Comparison of ENCODE assay signal across 13 mouse cellular contexts in genomic region chr17:28869412-28870110, GRCm38 (mm10). TPM values are rescaled to one million over a fixed set of nuclear protein-coding genes. Genes with fewer than 3 reads are reported as not detected.
A peak's percentile ranks its signal among the peaks of the same experiment; 100 is the strongest.
DNase-seq lines count a peak whose midpoint lies in the region; ATAC-seq and TF ChIP-seq lines count a peak whose summit lies in the region.
"Had no signal": no experiment of that assay in that cellular context is flagged by ENCODE, and none has a peak within 500 bp of the region (broad histone marks: within the 10 kb centered on the region; RNA-seq: fewer than 3 reads in every experiment).

No protein-coding gene starts in this region.

- H3K9ac ChIP-seq in forebrain, embryonic 12.5 days = no peak overlapping the region
- H3K9ac ChIP-seq in hindbrain, embryonic 12.5 days = no peak overlapping the region
- H3K9ac ChIP-seq in intestine, postnatal 0 days (ENCODE audit: low read depth, low read length) = no peak overlapping the region
- H3K9ac ChIP-seq: intestine, embryonic 15.5 days; liver, postnatal 0 days had no signal

- peak overlapping the region; percentile 78 for H3K27ac ChIP-seq in forebrain, embryonic 12.5 days
- peak overlapping the region; percentile 82 for H3K27ac ChIP-seq in hindbrain, embryonic 12.5 days
- no peak overlapping the region for H3K27ac ChIP-seq in intestine, postnatal 0 days (ENCODE audit: low read depth, low read length)
- H3K27ac ChIP-seq: intestine, embryonic 15.5 days had no signal

- peak; percentile 91 for ATAC-seq in forebrain, embryonic 12.5 days (ENCODE audit: low FRiP score)
- ATAC-seq in hindbrain, embryonic 12.5 days (ENCODE audit: low FRiP score) = peak; percentile 94
- no peak for ATAC-seq in intestine, postnatal 0 days
- ATAC-seq: intestine, embryonic 15.5 days; liver, postnatal 0 days had no signal

- DNase-seq in left cerebral cortex, postnatal 14 days (ENCODE audit: low spot score in 2 of 2) = peak; percentile 81 to 93
- DNase-seq in retina, postnatal 7 days (ENCODE audit: low read depth, low spot score) = peak; percentile 19
- no peak for DNase-seq in adrenal gland, postnatal 36 days
- no peak for DNase-seq in heart, adult 11 months
- no peak for DNase-seq in cerebellum, adult 11-12 months
- DNase-seq: liver, postnatal 0 days; thymus, postnatal 14 days had no signal

- no peak overlapping the region for H3K4me2 ChIP-seq in forebrain, embryonic 12.5 days
- peak overlapping the region; percentile 9; the same call in 1 of the 2 replicates for H3K4me2 ChIP-seq in hindbrain, embryonic 12.5 days (replicated peaks)
- H3K4me2 ChIP-seq in intestine, postnatal 0 days (replicated peaks; ENCODE audit: low read depth) = no peak overlapping the region
- H3K4me2 ChIP-seq: intestine, embryonic 15.5 days had no signal

- no peaks in the 10 kb centered on the region for H3K36me3 ChIP-seq in forebrain, embryonic 12.5 days (replicated peaks)
- H3K36me3 ChIP-seq in hindbrain, embryonic 12.5 days = no peaks in the 10 kb centered on the region
- no peaks in the 10 kb centered on the region for H3K36me3 ChIP-seq in intestine, postnatal 0 days (ENCODE audit: control insufficient read depth, insufficient read depth)
- H3K36me3 ChIP-seq: G1E; intestine, embryonic 15.5 days had no signal

- H3K27me3 ChIP-seq in forebrain, embryonic 12.5 days = no peaks in the 10 kb centered on the region; the same call in 1 of the 2 replicates
- H3K27me3 ChIP-seq in hindbrain, embryonic 12.5 days = no peaks in the 10 kb centered on the region
- no peaks in the 10 kb centered on the region for H3K27me3 ChIP-seq in intestine, postnatal 0 days (replicated peaks; ENCODE audit: control insufficient read depth, insufficient read depth, low read length)
- H3K27me3 ChIP-seq: intestine, embryonic 15.5 days had no signal

- H3K9me3 ChIP-seq in forebrain, embryonic 12.5 days = no peaks in the 10 kb centered on the region
- no peaks in the 10 kb centered on the region for H3K9me3 ChIP-seq in hindbrain, embryonic 12.5 days (replicated peaks)
- H3K9me3 ChIP-seq in intestine, postnatal 0 days (ENCODE audit: control insufficient read depth) = no peaks in the 10 kb centered on the region
- H3K9me3 ChIP-seq: G1E; intestine, embryonic 15.5 days had no signal

- H3K4me1 ChIP-seq in forebrain, embryonic 12.5 days = peaks cover 13% of the 10 kb centered on the region
- peaks cover 15% of the 10 kb centered on the region for H3K4me1 ChIP-seq in hindbrain, embryonic 12.5 days
- no peaks in the 10 kb centered on the region; the same call in 1 of the 2 replicates for H3K4me1 ChIP-seq in intestine, postnatal 0 days (replicated peaks; ENCODE audit: control insufficient read depth, insufficient read depth, low read length)
- H3K4me1 ChIP-seq: intestine, embryonic 15.5 days had no signal

- 69% methylated on average over 9 of the region's 9 CpGs for WGBS in forebrain, embryonic 12.5 days
- WGBS in hindbrain, embryonic 12.5 days = 69% methylated on average over 9 of the region's 9 CpGs
- 53% methylated on average over 9 of the region's 9 CpGs for WGBS in intestine, postnatal 0 days

- intact Hi-C loops in left cerebral cortex, postnatal 14 days (cut with DNase I) = loop anchor here (10.0 kb wide), 1 partner anchor 175 kb away; the partner anchor contains the start of genes Mapk14 and Slc26a8

- no peak overlapping the region for H3K4me3 ChIP-seq in forebrain, embryonic 12.5 days (replicated peaks)
- no peak overlapping the region for H3K4me3 ChIP-seq in hindbrain, embryonic 12.5 days
- H3K4me3 ChIP-seq in intestine, postnatal 0 days (ENCODE audit: low read depth, low read length) = no peak overlapping the region
- H3K4me3 ChIP-seq: erythroblast, embryonic 14.5 days; intestine, embryonic 15.5 days had no signal

- no peak for TF ChIP-seq CTCF in intestine, postnatal 0 days (IDR thresholded peaks at IDR 0.05; ENCODE audit: low read depth)

RNA-seq across cellular contexts. Expression of gene Pnpla1, which starts 11.3 kb away (rescaled TPM):
- polyA plus RNA-seq in forebrain, embryonic 12.5 days (2016; fragmentation: Nextera tagmentation; extraction: Ambion mirVana) = not detected in 2 replicates
- not detected in 2 replicates for polyA plus RNA-seq in hindbrain, embryonic 12.5 days (2016; fragmentation: Nextera tagmentation; extraction: Ambion mirVana)
- total RNA-seq in left cerebral cortex, postnatal 14 days (2021) = under 1 TPM; 0.44 to 0.49 TPM
- under 1 TPM in 1 of 2 experiments, not detected in 1; 0.23 TPM for total RNA-seq in adrenal gland, postnatal 36 days (2021)
- polyA plus RNA-seq in intestine, postnatal 0 days (2015; fragmentation: Nextera tagmentation; extraction: Ambion mirVana) = 0.12 and 0.20 TPM in 2 replicates
- total RNA-seq: G1E had no signal
- polyA plus RNA-seq: erythroblast, embryonic 14.5 days; G1E had no signal

RNA-seq across cellular contexts. Expression of gene 4930539E08Rik, which starts 45.6 kb away (rescaled TPM):
- polyA plus RNA-seq in forebrain, embryonic 12.5 days (2016; fragmentation: Nextera tagmentation; extraction: Ambion mirVana) = 0.23 TPM in 2 replicates
- polyA plus RNA-seq in hindbrain, embryonic 12.5 days (2016; fragmentation: Nextera tagmentation; extraction: Ambion mirVana) = 0.10 and 0.13 TPM in 2 replicates
- 10 to 100 TPM in 1 of 2 experiments, 1 to 10 TPM in 1; 8.3 to 12.4 TPM for total RNA-seq in left cerebral cortex, postnatal 14 days (2021)
- total RNA-seq in adrenal gland, postnatal 36 days (2021) = not detected
- 2.9 and 3.5 TPM in 2 replicates for polyA plus RNA-seq in intestine, postnatal 0 days (2015; fragmentation: Nextera tagmentation; extraction: Ambion mirVana)
- polyA plus RNA-seq: erythroblast, embryonic 14.5 days; G1E had no signal

Comparison
In these comparisons a context has a peak if more than half of its experiments do, and no peak if none do; other contexts are left out.
1. DNase-seq: peak in left cerebral cortex, postnatal 14 days (2 of 2) and retina, postnatal 7 days (single experiment); none in adrenal gland, postnatal 36 days (0 of 2), heart, adult 11 months (single experiment) and cerebellum, adult 11-12 months (single experiment).